ENCODE assay signal across 9 mouse cellular contexts in genomic region chr1:87574353-87574752, GRCm38 (mm10). TPM values are rescaled to one million over a fixed set of nuclear protein-coding genes. Genes with fewer than 3 reads are reported as not detected.
DNase-seq lines count a peak whose midpoint lies in the region; ATAC-seq and TF ChIP-seq lines count a peak whose summit lies in the region.
"Had no signal": no experiment of that assay in that cellular context is flagged by ENCODE, and none has a peak within 500 bp of the region (broad histone marks: within the 10 kb centered on the region; RNA-seq: fewer than 3 reads in every experiment).

No protein-coding gene starts in this region.

- 16% methylated on average over 6 of the region's 6 CpGs for WGBS in hindbrain, postnatal 0 days
- 12% methylated on average over 6 of the region's 6 CpGs for WGBS in neural tube, embryonic 15.5 days
- WGBS in heart, embryonic 11.5 days (ENCODE audit: insufficient replicate concordance): 68% methylated on average over 6 of the region's 6 CpGs

- H3K27ac ChIP-seq in left cerebral cortex, adult 2 months: no peak overlapping the region
- 0 out of 2 replicates have a peak overlapping the region, but pooled peaks have one; percentile 51 for H3K27ac ChIP-seq in hindbrain, postnatal 0 days
- peak overlapping the region; percentile 51 for H3K27ac ChIP-seq in neural tube, embryonic 15.5 days (replicated peaks)
- H3K27ac ChIP-seq in heart, embryonic 11.5 days (ENCODE audit: low read depth, low read length): no peak overlapping the region

- intact Hi-C loops in left cerebral cortex, postnatal 4 days (cut with DNase I): no loop called here
- intact Hi-C loops in left cerebral cortex, adult 2 months (cut with DNase I): no loop called here

- H3K36me3 ChIP-seq in hindbrain, postnatal 0 days (ENCODE audit: insufficient read depth, low read length): no peaks in the 10 kb centered on the region
- no peaks in the 10 kb centered on the region for H3K36me3 ChIP-seq in neural tube, embryonic 15.5 days
- H3K36me3 ChIP-seq in heart, embryonic 11.5 days (ENCODE audit: control insufficient read depth, insufficient read depth, low read length): no peaks in the 10 kb centered on the region

- H3K4me3 ChIP-seq in left cerebral cortex, adult 2 months: no peak overlapping the region
- no peak overlapping the region for H3K4me3 ChIP-seq in hindbrain, postnatal 0 days (ENCODE audit: low read length)
- no peak overlapping the region for H3K4me3 ChIP-seq in neural tube, embryonic 15.5 days (replicated peaks)
- no peak overlapping the region for H3K4me3 ChIP-seq in heart, embryonic 11.5 days (ENCODE audit: low read depth, low read length)

- H3K9me3 ChIP-seq in hindbrain, postnatal 0 days (ENCODE audit: low read length): no peaks in the 10 kb centered on the region
- H3K9me3 ChIP-seq in neural tube, embryonic 15.5 days (replicated peaks): no peaks in the 10 kb centered on the region
- H3K9me3 ChIP-seq in heart, embryonic 11.5 days (replicated peaks; ENCODE audit: control insufficient read depth, low read length): no peaks in the 10 kb centered on the region

- no peaks in the 10 kb centered on the region for H3K27me3 ChIP-seq in hindbrain, postnatal 0 days (ENCODE audit: insufficient read depth, low read length)
- H3K27me3 ChIP-seq in neural tube, embryonic 15.5 days (replicated peaks): no peaks in the 10 kb centered on the region
- H3K27me3 ChIP-seq in heart, embryonic 11.5 days (ENCODE audit: control insufficient read depth, insufficient read depth, low read length): no peaks in the 10 kb centered on the region

- DNase-seq in adrenal gland, postnatal 10 days: peak; percentile 23
- no peak for DNase-seq in adrenal gland, postnatal 36 days
- DNase-seq in left cerebral cortex, postnatal 4 days: peak; percentile 48
- DNase-seq in left cerebral cortex, adult 2 months (ENCODE audit: extremely low spot score in 1 of 2, low spot score in 2 of 2): no peak
- peak; percentile 72 for DNase-seq in hindbrain, postnatal 0 days (ENCODE audit: low spot score)
- DNase-seq in frontal cortex, postnatal 14 days (ENCODE audit: low spot score in 2 of 2): no peak

- peak; percentile 81 for ATAC-seq in hindbrain, postnatal 0 days
- peak; percentile 75 for ATAC-seq in neural tube, embryonic 15.5 days (ENCODE audit: low FRiP score)
- ATAC-seq in heart, embryonic 11.5 days (replicated peaks; ENCODE audit: insufficient number of reproducible peaks, low FRiP score, low TSS enrichment): no peak

- H3K9ac ChIP-seq in hindbrain, postnatal 0 days (replicated peaks; ENCODE audit: low read length): no peak overlapping the region
- H3K9ac ChIP-seq in neural tube, embryonic 15.5 days (replicated peaks): no peak overlapping the region
- H3K9ac ChIP-seq in heart, embryonic 11.5 days (ENCODE audit: low read depth, low read length): no peak overlapping the region

- no peak overlapping the region for H3K4me2 ChIP-seq in hindbrain, postnatal 0 days (ENCODE audit: low read depth, low read length)
- no peak overlapping the region for H3K4me2 ChIP-seq in neural tube, embryonic 15.5 days
- no peak overlapping the region for H3K4me2 ChIP-seq in heart, embryonic 11.5 days

- peaks cover 11% of the 10 kb centered on the region; the same call in 1 of the 2 replicates for H3K4me1 ChIP-seq in hindbrain, postnatal 0 days (ENCODE audit: insufficient read depth, low read length)
- peaks cover 16% of the 10 kb centered on the region for H3K4me1 ChIP-seq in neural tube, embryonic 15.5 days
- no peaks in the 10 kb centered on the region for H3K4me1 ChIP-seq in heart, embryonic 11.5 days (ENCODE audit: control insufficient read depth, insufficient read depth, low read length)

- TF ChIP-seq CTCF in left cerebral cortex, adult 2 months (IDR thresholded peaks at IDR 0.05): no peak
- TF ChIP-seq CTCF in hindbrain, postnatal 0 days (IDR thresholded peaks at IDR 0.05; ENCODE audit: low read depth): no peak

RNA-seq across cellular contexts. Expression of gene Ngef, which starts 0.7 kb away (rescaled TPM):
- 1 to 10 TPM; 2.3 to 5.1 TPM for total RNA-seq in adrenal gland, postnatal 10 days (2021)
- total RNA-seq in adrenal gland, postnatal 36 days (2021): 1 to 10 TPM in 1 of 2 experiments, under 1 TPM in 1; 0.23 to 1.1 TPM
- total RNA-seq in left cerebral cortex, postnatal 4 days (2021): 10 to 100 TPM; 92.5 to 94.7 TPM
- total RNA-seq in left cerebral cortex, adult 2 months (2021): 100 to 1,000 TPM; 347 to 364 TPM
- total RNA-seq in hindbrain, postnatal 0 days (2014; rRNA removed): 42.1 and 49.1 TPM in 2 replicates
- polyA plus RNA-seq in hindbrain, postnatal 0 days (2015; fragmentation: Nextera tagmentation; extraction: Ambion mirVana): 32.4 and 35.6 TPM in 2 replicates
- 30.9 and 32.6 TPM in 2 replicates for polyA plus RNA-seq in neural tube, embryonic 15.5 days (2015; fragmentation: Nextera tagmentation; extraction: Ambion mirVana)
- polyA plus RNA-seq in heart, embryonic 11.5 days (2014; fragmentation: Nextera tagmentation; extraction: Ambion mirVana): 0.84 and 1.7 TPM in 2 replicates
- total RNA-seq: megakaryocyte progenitor cell, adult 5-6 weeks had no signal

RNA-seq across cellular contexts. Expression of gene Inpp5d, which starts 45.8 kb away (rescaled TPM):
- total RNA-seq in adrenal gland, postnatal 10 days (2021): 10 to 100 TPM; 15.8 to 18.8 TPM
- total RNA-seq in adrenal gland, postnatal 36 days (2021): 10 to 100 TPM; 16.9 to 22.2 TPM
- 10 to 100 TPM; 10.2 to 10.7 TPM for total RNA-seq in left cerebral cortex, postnatal 4 days (2021)
- total RNA-seq in left cerebral cortex, adult 2 months (2021): 10 to 100 TPM; 16.7 to 20.1 TPM
- total RNA-seq in hindbrain, postnatal 0 days (2014; rRNA removed): 7.4 and 20.1 TPM in 2 replicates
- polyA plus RNA-seq in hindbrain, postnatal 0 days (2015; fragmentation: Nextera tagmentation; extraction: Ambion mirVana): 2.1 and 2.3 TPM in 2 replicates
- 3.2 and 7.6 TPM in 2 replicates for polyA plus RNA-seq in neural tube, embryonic 15.5 days (2015; fragmentation: Nextera tagmentation; extraction: Ambion mirVana)
- polyA plus RNA-seq in heart, embryonic 11.5 days (2014; fragmentation: Nextera tagmentation; extraction: Ambion mirVana): 4.3 and 5.9 TPM in 2 replicates

Comparison
In these comparisons a context has a peak if more than half of its experiments do, and no peak if none do; other contexts are left out.
1. DNase-seq: peak in adrenal gland, postnatal 10 days (single experiment), left cerebral cortex, postnatal 4 days (single experiment) and hindbrain, postnatal 0 days (single experiment); none in adrenal gland, postnatal 36 days (0 of 2), left cerebral cortex, adult 2 months (0 of 2) and frontal cortex, postnatal 14 days (0 of 2).
2. H3K27ac ChIP-seq: peak in hindbrain, postnatal 0 days (single experiment) and neural tube, embryonic 15.5 days (single experiment); none in left cerebral cortex, adult 2 months (single experiment) and heart, embryonic 11.5 days (single experiment).